Mouse (Mus musculus) ES-E14 (cell line): ENCODE results near the gene Rpl10a. TPM values are rescaled to one million over a fixed set of nuclear protein-coding genes. Genes with fewer than 3 reads are reported as not detected.

Source experiments
- DNase-seq: peaks from one replicate; pipeline ENCODE4 v3.0.0-alpha.2; 2013; ENCODE audit warnings: low read depth, low spot score
- H3K27ac ChIP-seq: 2 replicates; pipeline ENCODE4 v1.5.1; 2012; ENCODE audit warnings: low read depth, mild to moderate bottlenecking, low read length, moderate library complexity, mixed read lengths; ENCODE audit not compliant: poor library complexity, insufficient read depth, severe bottlenecking
- H3K36me3 ChIP-seq: 2 replicates; pipeline ENCODE4 v1.6.1; 2012; ENCODE audit warnings: mild to moderate bottlenecking, low read length, moderate library complexity, mixed read lengths; ENCODE audit not compliant: control insufficient read depth, poor library complexity, insufficient read depth, severe bottlenecking
- H3K4me1 ChIP-seq, 2 experiments: fragments of 150-350 bp in 1 of 2; sonication (generic) in 1 of 2; 2 replicates each; pipeline ENCODE4 v1.6.1; 2012; ENCODE audit warnings: low read length in 2 of 2, mild to moderate bottlenecking in 1 of 2, mixed read lengths in 1 of 2; ENCODE audit not compliant: control insufficient read depth in 2 of 2, insufficient read depth in 2 of 2, poor library complexity in 1 of 2
- H3K4me3 ChIP-seq, 2 experiments: fragments of 150-350 bp in 1 of 2; sonication (generic) in 1 of 2; 2 replicates each; pipeline ENCODE4 v1.5.1; 2012; ENCODE audit warnings: low read length in 2 of 2, low read depth in 1 of 2, mild to moderate bottlenecking in 1 of 2, mixed read lengths in 1 of 2; ENCODE audit not compliant: insufficient read depth in 1 of 2, poor library complexity in 1 of 2, severe bottlenecking in 1 of 2
- H3K9ac ChIP-seq: 2 replicates; pipeline ENCODE4 v1.6.1; 2012; ENCODE audit warnings: low read depth, mild to moderate bottlenecking, low read length, mixed read lengths; ENCODE audit not compliant: poor library complexity, insufficient read depth, severe bottlenecking
- H3K9me3 ChIP-seq: fragments of 150-350 bp; sonication (generic); 2 replicates; pipeline ENCODE4 v1.6.1; 2012; ENCODE audit warnings: low read depth, mild to moderate bottlenecking, low read length; ENCODE audit not compliant: control insufficient read depth, insufficient read depth
- CHD2 ChIP-seq: IDR thresholded peaks from 2 replicates; pipeline ENCODE4 v1.6.1; 2014; ENCODE audit warnings: mild to moderate bottlenecking, low read depth, low read length, inconsistent platforms
- HCFC1 ChIP-seq: IDR thresholded peaks from 2 replicates; pipeline ENCODE4 v1.6.1; 2012; ENCODE audit warnings: low read length, inconsistent platforms, borderline replicate concordance; ENCODE audit not compliant: insufficient read depth
- MAFK ChIP-seq: IDR thresholded peaks from 2 replicates; pipeline ENCODE4 v1.6.1; 2014; ENCODE audit warnings: mild to moderate bottlenecking, low read depth, low read length, inconsistent platforms; ENCODE audit not compliant: insufficient read depth
- ZC3H11A ChIP-seq: IDR thresholded peaks from 2 replicates; pipeline ENCODE4 v1.6.1; 2012; ENCODE audit warnings: low read depth, mild to moderate bottlenecking, inconsistent platforms, low read length, borderline replicate concordance
- ZNF384 ChIP-seq: IDR thresholded peaks from 2 replicates; pipeline ENCODE4 v1.6.1; 2012; ENCODE audit warnings: low read depth, low read length, inconsistent platforms
- in situ Hi-C, 2 experiments: fragments of 600-800 bp; cut with MboI; formaldehyde crosslinking; loops; one replicate each; pipeline ENCODE4 v1.15.1; 2025; ENCODE audit warnings: low sequenced_read_pairs in 2 of 2, inconsistent platforms in 1 of 2; ENCODE audit not compliant: unreplicated experiment in 2 of 2
- total RNA-seq: library from RNA; depleted of rRNA; stranded (reverse); fragments of 300-350 nt; gene quantifications from 2 replicates; pipeline ENCODE4 v1.2.3, GENCODE M21; 2012; rRNA removed

Rpl10a gene
- total RNA-seq, 1 experiment: 2,234 TPM

DNA sequence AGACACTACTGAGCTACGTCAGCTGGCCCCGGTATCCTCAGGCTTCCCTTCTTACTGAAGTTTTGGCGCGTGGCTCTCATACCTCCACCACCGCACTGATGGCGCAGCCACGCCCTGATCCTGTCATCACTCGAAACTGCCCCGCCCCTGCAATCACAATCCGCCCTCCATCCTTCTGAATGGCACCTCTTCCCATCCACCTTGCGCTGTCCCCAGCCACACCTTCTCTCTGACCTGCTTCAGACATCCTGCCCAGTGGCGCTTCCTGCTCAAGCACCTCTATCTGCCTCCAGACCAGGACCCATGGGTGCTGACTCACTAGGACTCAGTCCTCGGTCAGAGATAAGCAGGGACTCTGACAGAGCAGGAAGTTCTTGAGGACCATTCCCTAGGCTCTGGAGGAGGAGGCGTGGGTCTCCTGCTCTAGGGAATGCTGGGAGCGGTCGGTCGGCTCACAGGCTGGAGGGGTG is 47.4 kb downstream of the Rpl10a start:
- DNase-seq: no peak
- no peak overlapping the region for H3K9ac ChIP-seq
- peaks cover 4 to 16% of the 10 kb centered on the region in 2 experiments for H3K4me1 ChIP-seq
- peak overlapping the region; percentile 45 to 52 for H3K4me3 ChIP-seq
- in situ Hi-C loops: no loop called here
- no peak overlapping the region for H3K27ac ChIP-seq
- no peaks in the 10 kb centered on the region for H3K9me3 ChIP-seq
- no peaks in the 10 kb centered on the region for H3K36me3 ChIP-seq
- no peak for TF ChIP-seq ZNF384
- TF ChIP-seq MAFK: no peak
- TF ChIP-seq ZC3H11A: no peak
- TF ChIP-seq CHD2: no peak
- no peak for TF ChIP-seq HCFC1

- Histone ChIP-seq H3K36me3 (no peaks in the 10 kb centered on the region), H3K9ac (no peak overlapping the region), H3K9me3 (no peaks in the 10 kb centered on the region), H3K4me1 (peaks cover 1 to 11% of the 10 kb centered on the region in 2 experiments; a peak in 3 of 4 replicates), H3K4me3 (no peak overlapping the region), H3K27ac (no peak overlapping the region)
- DNase-seq: no peak
- in situ Hi-C loops: loop anchor here in 1 of 2 experiments (10.0 kb wide), 1 partner anchor 155 kb away; the partner anchor contains the start of gene Armc12
- TF ChIP-seq MAFK (no peak), ZC3H11A (no peak), HCFC1 (no peak), ZNF384 (no peak), CHD2 (no peak)
These were observed 52.0 kb downstream of the Rpl10a start for GRCm38 (mm10) chr17:28380255-28380654.

Other genes starting within 250 kb of the Rpl10a start
- gene Tcp11, start 247.8 kb upstream of the Rpl10a start, total RNA-seq: 4.8 and 7.3 TPM in 2 replicates
- gene Scube3, start 186.3 kb upstream of the Rpl10a start, total RNA-seq: 24.0 and 25.7 TPM in 2 replicates
- gene Zfp523, start 151.3 kb upstream of the Rpl10a start, total RNA-seq: 11.4 and 16.8 TPM in 2 replicates
- 17.6 and 20.8 TPM in 2 replicates for gene Def6, start 120.7 kb upstream of the Rpl10a start, total RNA-seq
- gene Ppard, start 95.8 kb upstream of the Rpl10a start, total RNA-seq: 6.7 and 10.7 TPM in 2 replicates
- gene Fance, start 15.0 kb upstream of the Rpl10a start, total RNA-seq: 25.9 and 39.8 TPM in 2 replicates
- 8.0 and 9.0 TPM in 2 replicates for gene Tead3, start 22.3 kb downstream of the Rpl10a start, total RNA-seq
- gene Tulp1, start 36.8 kb downstream of the Rpl10a start, total RNA-seq: 3.7 and 4.1 TPM in 2 replicates
- gene Fkbp5, start 189.1 kb downstream of the Rpl10a start, total RNA-seq: 43.6 and 45.7 TPM in 2 replicates
- not detected in 2 replicates for gene Armc12, start 202.3 kb downstream of the Rpl10a start, total RNA-seq
- gene Clpsl2, start 220.9 kb downstream of the Rpl10a start, total RNA-seq: not detected in 2 replicates
- 2.5 and 2.9 TPM in 2 replicates for gene Clps, start 232.3 kb downstream of the Rpl10a start, total RNA-seq
- gene Lhfpl5, start 247.2 kb downstream of the Rpl10a start, total RNA-seq: 0.76 and 1.7 TPM in 2 replicates